Mouse (Mus musculus) brain, embryonic 18.5 days (tissue): ENCODE measurements around the gene Tmprss4.

Source experiments
- DNase-seq: peaks from one replicate; pipeline ENCODE4 v3.0.0-alpha.2; 2012; ENCODE audit warnings: low read depth, low spot score

Gene Tmprss4

DNA sequence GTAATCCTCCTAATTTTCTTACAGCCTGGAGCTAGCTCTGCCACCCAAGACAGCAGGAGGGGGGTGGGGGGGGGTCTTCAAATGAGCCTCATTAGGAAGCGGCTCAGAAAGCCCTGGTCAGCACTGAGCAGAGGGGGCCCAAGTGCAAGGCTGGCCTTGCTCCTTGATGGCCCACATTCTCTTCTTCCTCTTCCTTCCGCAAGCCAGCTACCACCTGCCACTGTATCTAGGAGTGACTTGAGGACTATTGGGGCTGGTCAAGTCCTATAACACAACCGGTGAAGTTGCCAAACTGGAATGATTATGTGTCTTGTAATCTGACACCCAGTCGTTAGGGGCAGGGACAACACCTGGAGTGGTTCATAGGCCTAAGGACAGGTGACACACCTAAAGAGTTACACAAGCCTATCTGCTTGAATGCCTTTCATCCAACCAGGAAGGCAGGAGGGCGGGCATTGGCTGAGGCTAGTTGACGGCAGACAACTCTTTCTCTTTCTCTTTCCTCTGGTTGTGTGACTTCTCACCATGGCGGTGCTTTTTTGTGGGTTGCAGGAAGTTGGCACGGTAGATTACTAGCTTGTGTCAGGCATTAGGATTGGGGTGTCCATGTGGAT, at the start of gene Tmprss4:
Gene Tmprss4, minus strand, starts transcription at position 296 of the 614 bp plus-strand sequence.
- no peak for DNase-seq

DNA sequence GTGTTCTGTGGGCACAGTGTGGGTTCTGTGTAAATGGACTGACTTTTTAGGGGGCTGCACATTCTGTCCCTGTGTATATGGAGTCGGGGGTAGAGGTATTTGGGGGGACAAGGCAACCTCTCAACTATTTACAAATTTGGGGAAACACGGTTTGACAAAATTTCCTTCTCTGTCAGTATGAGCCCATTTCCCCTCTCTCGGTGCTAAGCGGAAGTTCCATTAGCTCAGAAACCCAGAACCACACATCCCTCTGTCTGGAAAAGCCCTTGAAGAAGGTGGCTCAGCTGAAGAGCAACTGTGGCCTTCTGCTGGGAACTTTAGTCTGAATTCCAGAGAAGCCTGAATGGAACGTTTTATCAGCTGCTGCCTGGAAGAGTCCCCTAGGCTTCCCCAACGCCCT, 48.5 kb upstream of the Tmprss4 start:
- DNase-seq = no peak

DNA sequence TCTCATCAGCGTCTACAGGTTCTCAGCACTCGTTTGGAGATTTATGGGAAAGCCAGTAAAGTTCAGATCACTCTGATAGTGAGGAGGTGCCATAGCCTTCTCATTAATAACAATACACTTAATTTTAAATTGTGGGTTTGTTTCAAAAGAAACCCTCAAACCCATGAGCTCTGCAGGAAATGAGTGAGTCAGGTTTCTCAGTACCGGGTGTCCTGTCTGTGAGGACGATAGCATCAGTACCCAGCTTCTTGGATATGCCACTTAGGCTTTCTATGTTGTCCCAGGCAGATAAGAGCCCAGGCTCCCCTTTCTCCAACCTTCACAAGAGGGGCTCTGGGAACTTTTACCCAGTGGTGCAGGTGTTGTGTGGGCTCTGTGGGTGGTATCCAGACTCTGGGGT, 48.1 kb upstream of the Tmprss4 start:
- no peak for DNase-seq

DNA sequence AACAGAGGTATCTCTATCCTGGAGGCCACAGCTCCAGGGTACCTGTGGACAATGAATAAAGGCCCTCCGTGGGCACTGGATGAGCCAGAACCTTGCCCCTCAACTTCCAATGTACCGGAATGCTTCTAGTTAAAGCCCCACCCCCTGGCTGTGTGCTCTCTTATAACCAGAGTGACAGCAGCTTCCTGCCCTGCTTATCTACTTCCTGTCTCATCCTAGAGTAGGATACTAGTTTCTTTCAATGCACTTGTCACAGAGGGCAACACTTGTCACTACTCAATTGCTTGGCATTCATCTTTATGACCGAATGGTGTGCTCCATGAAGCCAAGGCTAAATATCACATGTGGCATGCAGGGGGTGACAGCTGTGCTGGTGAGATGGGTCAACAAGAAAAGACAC, 47.4 kb upstream of the Tmprss4 start:
- no peak for DNase-seq

DNA sequence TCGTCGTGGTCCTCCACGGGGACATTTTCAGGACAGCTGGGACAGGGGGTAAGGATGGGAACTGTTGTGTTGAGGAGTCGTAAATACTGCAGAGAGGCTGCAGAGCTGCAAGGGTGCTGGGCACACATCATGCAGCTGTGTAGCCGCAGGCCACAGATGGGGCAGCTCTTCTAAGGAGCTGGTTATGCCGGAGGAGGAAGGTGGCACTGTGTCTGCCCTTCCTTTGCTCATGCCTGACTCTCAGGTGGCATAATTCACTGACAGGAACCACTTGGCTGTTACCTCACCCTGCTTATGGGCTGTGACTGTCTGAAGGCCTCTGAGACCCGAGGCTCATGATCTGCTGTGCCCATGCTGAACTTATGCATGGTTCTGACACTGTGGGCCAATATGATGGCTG, 46.4 kb upstream of the Tmprss4 start:
- DNase-seq = no peak

DNA sequence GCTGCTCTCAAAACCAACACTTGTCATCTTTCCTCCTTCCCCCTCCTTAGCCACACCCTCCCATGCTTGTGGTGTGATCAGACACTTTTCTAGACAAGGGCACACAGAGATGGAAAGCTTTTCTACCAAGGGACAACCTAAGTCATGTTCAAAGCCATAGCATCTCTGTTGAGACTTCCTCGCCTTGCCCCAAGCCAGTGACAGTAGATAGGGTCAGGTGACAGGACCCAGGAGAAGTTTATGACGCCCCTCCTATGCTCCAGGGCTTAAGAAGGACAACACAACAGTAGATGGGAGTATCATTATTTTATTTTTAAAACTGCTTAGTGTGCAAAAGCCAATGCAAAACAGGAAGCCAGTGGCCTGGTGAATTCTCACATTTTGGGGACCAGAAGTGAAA, 43.6 kb upstream of the Tmprss4 start:
- DNase-seq = no peak

DNA sequence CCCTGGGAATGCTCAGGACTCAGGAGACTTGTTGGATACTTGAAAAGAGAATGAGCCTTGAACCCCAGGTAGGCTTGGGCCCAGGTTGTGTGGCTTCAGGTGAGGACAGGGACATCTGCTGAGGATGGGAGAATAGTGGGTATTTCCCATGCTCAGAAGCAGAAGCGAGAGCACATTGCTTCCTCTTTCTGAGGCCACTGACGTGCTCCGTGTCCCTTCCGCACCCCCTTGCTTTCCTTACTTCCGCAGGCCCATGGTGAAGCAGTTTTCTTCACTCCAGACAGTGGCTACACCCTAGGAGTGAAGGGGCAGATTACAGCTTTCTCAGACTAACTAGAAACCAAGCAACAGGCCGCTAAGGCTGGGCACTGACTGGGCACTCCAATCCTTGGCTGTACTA, 42.2 kb upstream of the Tmprss4 start:
- DNase-seq = no peak

DNA sequence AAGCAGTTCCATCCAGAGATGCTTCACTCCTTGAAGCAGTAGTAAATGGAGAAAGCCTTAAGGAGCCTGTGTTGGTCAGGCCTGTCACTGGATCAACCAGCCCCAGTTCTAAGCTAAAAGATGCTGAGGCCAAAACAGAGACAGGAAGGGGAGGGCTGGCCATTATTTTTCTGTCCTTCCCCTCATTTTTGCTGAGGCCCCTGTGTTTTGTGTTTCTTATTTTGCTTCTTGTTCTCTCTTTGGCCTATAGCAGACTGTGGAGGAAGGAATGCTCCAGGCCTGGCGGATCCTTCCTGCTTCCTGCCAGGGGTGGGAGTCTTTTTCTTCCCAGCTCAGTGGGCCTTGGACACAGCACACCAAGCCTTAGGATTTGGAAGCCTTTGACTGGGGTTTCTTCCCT, 41.5 kb upstream of the Tmprss4 start:
- no peak for DNase-seq

DNA sequence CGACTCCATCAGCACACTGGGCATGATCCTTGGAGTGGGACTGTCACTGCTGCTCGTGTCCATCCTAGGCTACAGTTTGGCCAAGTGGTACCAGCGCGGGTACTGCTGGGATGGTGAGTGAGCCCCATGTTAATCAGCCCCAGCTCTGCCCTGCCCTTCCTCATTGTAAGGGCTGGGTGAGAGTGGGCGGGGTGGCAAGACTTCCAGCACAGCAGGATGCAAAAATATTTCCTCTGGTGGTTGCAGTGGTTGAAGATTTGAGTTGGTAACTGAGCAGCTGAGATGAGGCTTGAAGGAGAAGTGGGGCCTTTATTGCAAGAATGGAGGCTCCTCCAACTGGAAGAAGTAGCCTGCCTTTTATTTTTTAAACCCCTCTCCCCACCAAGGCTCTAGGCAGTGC, 37.5 kb upstream of the Tmprss4 start:
- DNase-seq = no peak

DNA sequence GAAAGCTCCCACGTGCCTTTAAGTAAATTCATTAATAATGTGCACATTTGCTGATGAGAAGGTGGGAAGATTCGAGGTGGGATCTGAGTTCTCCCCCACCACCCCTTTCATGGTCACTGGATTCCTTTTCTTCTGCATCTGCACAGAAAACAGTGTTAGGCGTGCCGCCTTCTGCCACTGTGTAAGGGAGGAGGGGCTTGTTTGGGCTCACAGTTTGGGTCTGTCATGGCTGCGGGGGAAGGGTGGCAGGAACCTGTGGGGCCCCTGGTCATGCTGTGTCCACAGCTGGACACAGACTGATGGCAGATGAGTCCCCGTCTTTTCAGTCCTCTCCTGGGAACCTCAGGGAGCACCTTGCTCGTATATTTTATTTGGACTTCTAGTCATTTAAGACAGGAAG, 32.9 kb upstream of the Tmprss4 start:
- DNase-seq = no peak

DNA sequence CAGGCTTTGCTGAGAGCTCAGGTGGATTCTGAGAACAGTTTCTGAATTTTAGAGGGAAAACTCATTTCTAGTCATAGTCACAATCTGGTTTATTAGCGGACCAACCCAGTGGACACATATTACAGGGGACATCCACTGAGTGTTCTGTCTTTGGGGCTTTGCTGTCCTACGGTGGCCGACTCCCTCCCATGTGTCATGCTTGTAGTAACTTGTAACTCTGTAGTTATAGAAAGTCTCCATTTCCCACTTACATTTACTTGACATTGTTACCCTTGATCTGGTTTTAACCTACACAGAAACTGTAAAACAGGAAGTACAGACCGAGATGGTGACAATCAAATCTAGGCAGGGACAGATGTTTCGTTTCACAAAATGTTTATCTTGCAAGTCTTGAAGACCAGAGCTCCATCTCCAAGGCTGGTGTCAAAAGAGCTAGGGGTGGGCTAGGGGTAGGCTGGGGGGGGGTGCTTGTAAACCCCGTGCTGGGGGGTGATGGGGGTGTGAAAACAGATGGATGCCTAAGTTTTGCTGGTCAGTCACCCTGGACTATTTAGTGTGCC, 31.9 kb upstream of the Tmprss4 start:
- no peak for DNase-seq

DNA sequence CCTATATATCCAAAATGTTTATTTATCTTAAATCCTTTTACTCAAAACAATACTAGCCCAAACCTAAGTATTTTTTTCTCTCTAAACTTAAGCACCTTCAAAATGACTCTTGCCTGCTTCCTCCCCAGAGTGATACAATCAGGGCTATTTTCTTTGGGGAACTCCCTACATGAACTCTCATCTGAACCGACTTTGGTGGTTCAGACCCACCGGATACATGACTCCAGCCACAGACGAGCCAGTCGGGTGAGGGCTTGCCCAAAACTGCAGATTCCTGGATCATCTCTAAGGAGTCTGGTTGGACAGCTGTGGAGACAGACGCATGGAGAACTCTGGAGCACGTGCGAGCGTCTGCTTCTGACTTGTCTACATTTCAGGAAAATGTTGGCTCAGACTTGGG, 25.5 kb upstream of the Tmprss4 start:
- no peak for DNase-seq

DNA sequence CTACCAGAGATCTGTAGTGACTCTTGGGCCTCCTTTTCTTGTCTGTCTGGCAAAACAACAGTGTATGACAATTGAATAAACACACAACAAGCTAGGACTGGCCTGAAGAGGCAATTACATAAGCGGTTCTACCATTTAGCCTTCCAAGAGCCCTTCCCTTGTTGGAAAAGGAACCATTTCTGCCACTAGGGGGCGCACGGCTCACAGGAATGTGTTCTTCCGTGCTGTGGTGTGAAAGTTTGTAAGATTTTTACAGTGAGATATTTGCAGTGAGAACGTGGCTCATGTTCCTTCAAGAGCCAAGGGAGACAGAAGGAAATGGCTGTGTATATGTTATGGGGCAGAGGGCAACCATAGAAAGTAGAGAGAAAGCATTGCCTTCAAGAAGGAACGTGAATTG, 17.7 kb upstream of the Tmprss4 start:
- peak; percentile 56 for DNase-seq

DNA sequence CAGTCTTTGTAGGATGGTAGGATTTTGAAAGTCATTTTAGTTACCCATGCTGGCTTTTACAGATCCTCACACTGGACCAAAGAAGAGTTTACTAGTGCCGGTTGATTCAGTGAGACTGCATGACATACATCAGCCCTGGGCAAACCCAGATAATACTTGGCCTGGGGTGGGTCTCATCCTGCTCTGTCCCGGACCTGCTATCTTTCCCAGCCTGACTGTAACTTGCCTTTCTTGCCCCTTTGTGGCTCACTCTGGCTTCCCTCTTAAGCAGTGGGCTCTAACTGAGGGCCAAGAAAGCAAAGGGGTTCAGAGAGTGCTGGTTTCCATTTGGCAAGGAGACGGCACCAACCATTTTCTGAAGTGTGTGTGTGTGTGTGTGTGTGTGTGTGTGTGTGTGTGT, 15.8 kb upstream of the Tmprss4 start:
- no peak for DNase-seq

DNA sequence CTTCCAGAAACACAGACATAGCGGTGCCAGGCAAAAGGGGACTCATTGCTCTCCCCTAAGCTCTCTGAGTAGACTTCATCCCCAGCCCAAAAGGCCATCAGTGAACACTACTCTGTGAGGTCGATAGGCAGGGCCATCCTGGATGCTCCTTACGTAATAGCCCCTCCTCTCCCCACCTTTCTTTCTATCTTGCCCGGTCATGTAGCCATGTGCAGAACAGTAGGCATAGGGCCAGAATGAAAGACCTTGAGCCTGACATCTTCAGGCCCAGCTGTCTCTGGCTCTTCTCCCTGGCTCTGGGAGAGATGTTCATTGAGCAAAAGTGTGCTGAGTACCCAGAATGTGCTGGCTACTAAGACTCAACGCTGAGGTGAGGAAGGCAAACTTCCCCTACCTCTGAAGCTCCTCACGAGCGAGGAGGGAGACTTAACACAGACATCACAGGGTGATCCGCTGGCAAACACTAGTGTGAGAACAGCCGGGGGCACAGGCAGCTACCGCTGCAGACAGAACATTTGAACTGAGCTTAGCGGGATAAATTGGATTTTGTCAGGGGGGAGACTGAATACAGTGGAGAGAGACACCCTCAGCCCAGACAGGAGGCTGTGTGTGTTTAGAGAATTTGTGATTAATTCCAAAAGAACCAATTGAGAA, 11.8 kb upstream of the Tmprss4 start:
- no peak for DNase-seq

DNA sequence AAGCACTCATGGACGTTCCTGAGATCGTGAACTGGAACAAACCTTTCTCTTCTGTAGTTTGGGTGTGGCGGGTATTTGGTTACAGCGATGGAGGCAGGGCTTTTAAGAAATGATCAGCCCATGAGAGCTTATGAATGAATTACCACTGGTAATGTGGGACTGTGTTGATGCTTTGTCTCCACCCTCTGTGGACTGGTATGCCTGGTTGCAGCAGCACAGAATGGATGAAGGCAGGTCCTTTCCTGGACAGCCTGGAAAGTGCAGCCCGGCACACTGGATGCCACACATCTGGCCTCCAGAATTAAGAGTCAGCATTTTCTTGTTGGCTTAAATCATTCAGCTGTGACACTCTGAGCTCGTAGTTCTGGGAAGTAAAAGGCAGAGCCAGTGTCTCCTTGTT, 8.1 kb upstream of the Tmprss4 start:
- no peak for DNase-seq

DNA sequence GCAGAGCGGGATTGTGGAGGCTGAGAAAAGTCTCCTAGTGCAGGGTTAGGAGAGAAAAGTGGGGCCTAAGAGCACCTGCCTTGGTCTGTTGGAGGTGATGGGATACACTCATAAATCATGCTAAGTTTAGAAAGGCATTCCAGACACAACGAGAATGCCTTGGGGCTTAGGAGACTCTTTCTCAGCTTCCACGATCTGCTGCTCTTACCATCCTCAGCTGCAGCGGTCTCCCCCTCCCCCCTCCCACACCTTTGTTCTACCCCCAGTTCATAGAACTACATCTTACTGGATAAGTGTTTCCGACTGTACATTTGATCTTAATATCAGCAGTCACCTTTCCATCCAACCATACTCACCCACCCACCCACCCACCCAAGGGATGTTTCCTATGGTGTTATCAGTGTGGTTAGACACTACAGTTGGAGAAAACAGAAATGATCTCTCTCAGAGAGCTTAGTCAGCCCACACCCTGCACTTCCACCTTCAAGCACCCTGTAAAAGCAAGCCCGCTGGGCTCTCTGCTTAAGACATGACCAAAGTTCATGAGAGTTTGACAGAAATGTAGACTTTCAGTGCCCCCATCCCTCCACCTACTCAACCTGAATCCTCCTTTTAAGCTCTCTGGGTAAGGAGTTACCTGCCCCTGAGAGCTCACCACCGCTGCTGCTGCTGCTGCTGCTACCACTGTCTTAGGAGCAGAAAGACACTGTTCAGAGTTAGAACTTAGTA, 3.3 kb upstream of the Tmprss4 start:
- no peak for DNase-seq

DNA sequence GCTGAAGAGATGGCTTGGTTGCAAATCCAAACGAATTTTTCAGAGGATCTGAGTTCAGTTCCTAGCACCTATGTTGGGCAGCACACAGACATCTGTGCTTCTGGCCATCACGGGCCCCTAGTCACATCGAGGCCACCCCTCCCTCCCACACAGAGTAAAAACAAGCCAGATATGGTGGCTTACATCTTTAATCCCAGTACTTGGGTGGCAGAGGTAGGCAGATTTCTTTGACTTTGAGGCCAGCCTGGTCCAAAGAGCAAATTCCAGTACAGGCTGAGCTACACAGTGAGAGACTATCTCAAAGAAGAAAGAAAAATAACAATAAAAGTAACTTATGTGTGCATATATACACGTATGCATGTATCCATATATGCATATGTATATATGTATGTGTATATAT, 2.2 kb upstream of the Tmprss4 start:
- no peak for DNase-seq

DNA sequence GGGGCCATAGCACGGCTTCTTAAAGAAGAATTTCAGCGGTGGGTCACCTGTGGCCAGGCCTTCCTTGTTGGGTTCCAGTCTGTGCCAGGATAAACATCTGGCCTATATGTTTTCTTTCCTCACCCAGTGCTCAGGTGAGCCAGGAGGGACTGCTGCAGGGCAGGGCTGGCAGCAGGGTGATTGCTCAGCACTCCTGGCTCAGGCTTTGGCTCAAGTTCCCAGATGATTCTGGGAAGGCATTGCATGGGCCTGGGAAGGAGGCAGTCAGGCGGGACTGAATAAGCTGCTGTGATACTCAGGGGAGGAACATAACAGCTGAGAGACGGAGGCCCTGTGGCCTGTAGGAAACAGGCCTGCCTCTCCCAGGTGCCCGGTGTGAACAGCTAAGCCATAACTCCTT, 1.3 kb upstream of the Tmprss4 start:
- DNase-seq = no peak

DNA sequence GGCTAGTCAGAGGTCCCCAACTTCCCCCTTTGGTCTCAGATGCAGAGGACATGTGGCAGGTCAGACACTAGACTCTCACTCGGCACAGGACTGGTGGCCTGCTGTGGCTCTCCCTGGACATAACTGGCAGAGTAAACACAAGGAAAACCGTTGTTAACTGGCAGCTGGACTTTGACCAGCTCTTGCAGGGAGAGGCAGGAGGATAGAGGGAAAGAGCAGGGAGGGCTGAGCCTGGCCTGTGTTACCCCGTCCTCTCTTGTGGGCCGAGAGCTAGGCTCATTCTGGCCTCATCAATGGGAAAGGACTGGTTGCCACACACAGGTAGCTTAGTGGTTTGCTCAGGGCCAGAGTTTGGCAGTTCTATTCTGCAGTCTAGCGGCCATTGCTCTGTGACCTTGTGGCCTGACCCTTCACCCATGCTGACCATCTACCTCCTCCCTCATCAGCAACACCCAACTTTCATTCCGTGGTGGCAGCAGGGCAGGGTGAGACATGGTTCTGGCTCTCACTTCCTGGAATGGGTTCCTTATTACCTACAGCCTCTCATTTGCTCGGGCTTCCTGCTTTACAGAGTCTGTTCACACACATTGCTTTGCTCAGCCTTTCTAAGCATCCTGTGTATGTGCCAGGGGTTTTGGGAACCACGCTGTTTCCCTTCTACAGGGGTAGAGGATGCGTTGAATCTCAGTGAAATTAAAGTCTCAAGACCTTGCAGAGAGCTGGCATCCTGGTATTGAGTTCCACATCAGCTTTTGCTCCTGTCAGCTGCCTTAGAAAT, 1.7 kb downstream of the Tmprss4 start:
- DNase-seq = no peak

DNA sequence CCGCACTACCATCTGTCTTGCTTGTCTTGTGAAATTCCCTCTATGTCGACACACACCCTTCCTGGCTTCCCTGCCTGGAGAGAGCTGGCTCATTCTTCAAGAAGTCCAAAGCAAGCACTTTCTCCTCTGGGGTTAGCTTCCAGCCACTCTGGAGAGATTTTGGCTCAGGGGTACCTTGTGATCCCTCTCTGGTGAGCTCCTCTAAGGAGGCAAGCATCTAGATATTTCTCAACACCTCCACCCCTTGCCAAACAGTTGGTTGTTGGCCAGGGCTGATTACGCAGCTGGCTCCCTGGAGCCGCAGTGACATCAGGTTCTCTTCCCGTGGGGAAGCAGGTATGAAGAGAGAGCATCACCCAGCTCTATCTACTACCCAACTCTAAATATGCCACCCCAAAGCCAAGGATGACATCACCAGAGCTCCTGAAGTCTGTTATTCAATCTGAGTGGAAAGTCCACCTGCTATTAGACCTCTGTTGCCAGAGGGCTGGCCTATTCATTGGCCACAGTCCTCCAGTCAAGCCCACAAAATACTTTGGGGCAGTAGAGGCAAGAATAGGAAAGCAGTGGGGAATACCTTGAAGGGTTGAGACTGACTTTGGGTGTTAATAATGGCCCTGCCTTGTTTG, 2.5 kb downstream of the Tmprss4 start:
- DNase-seq = no peak

DNA sequence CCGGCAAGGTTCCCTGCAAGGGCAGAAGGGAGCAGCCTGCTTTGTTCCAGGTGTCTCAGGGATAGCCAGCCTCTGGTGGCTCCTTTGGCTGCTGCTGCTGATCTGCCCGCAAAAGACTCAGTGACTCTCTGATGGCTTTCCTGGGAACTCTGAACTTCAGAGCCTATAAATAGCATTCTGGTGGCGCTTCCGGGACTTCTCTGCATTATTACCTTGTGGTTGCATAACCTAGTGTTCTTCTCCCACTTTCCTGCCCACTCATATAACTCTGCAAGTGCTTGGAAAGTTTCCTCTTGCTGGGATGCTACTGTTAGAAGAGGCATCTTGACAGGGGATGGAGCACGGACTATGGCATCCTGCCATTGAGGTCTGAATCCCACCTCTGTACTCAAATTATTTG, 6.3 kb downstream of the Tmprss4 start:
- no peak for DNase-seq
